Mouse (Mus musculus) heart, adult 2 months (tissue): Measurements from ENCODE around the gene 4930455H04Rik. TPM values are rescaled to one million over a fixed set of nuclear protein-coding genes. Genes with fewer than 3 reads are reported as not detected.

ENCODE experiments used
- DNase-seq, 2 experiments: peaks; one replicate each; pipeline ENCODE4 v3.0.0; 2021
- H3K27ac ChIP-seq: fragments of 200-600 bp; 2 replicates; pipeline ENCODE4 v1.8.1; 2022
- H3K27me3 ChIP-seq: fragments of 200-500 bp; 2 replicates; pipeline ENCODE4 v1.6.1; 2012; ENCODE audit warnings: mild to moderate bottlenecking, low read length, inconsistent platforms, mixed read lengths; ENCODE audit not compliant: control insufficient read depth, insufficient read depth
- H3K36me3 ChIP-seq: fragments of 200-500 bp; 2 replicates; pipeline ENCODE4 v1.6.1; 2012; ENCODE audit warnings: low read length, inconsistent platforms; ENCODE audit not compliant: control insufficient read depth, insufficient read depth
- H3K4me1 ChIP-seq: fragments of 200-500 bp; 2 replicates; pipeline ENCODE4 v1.6.1; 2011; ENCODE audit warnings: low read length; ENCODE audit not compliant: control insufficient read depth, insufficient read depth
- H3K4me3 ChIP-seq: fragments of 200-600 bp; 2 replicates; pipeline ENCODE4 v1.8.1; 2022
- H3K79me2 ChIP-seq: fragments of 200-500 bp; replicated peaks from 2 replicates; pipeline ENCODE4 v1.6.1; 2012; ENCODE audit warnings: mild to moderate bottlenecking, inconsistent platforms, low read length, moderate library complexity, mixed read lengths; ENCODE audit not compliant: control insufficient read depth, insufficient read depth
- H3K9ac ChIP-seq: fragments of 200-500 bp; 2 replicates; pipeline ENCODE4 v1.6.1; 2012; ENCODE audit warnings: low read depth, mild to moderate bottlenecking, control low read depth, inconsistent platforms, low read length, mixed read lengths
- CTCF ChIP-seq: fragments of 200-600 bp; IDR thresholded peaks from 2 replicates; pipeline ENCODE4 v1.8.1; 2022; ENCODE audit warnings: antibody characterized with exemption, mild to moderate bottlenecking, moderate library complexity
- EP300 ChIP-seq: fragments of 200-500 bp; IDR thresholded peaks from 2 replicates; pipeline ENCODE4 v1.6.1; 2011; ENCODE audit warnings: low read depth, low read length, control low read depth; ENCODE audit not compliant: insufficient read depth
- POLR2A ChIP-seq: fragments of 200-500 bp; IDR thresholded peaks from 2 replicates; pipeline ENCODE4 v1.6.1; 2011; ENCODE audit warnings: mild to moderate bottlenecking, low read depth, low read length, control low read depth; ENCODE audit not compliant: insufficient read depth
- WGBS: fragments of 180-500 bp; shearing (Covaris S2); methylation state at CpG from one replicate; pipeline ENCODE4 v1.1.7; 2018; 5-methylcytosine and 5-hydroxymethylcytosine counted together
- intact Hi-C: fragments of 180-260 bp; cut with DNase I; formaldehyde crosslinking; loops from one replicate; pipeline ENCODE4 v1.15.1; 2025
- long read RNA-seq: library from polyadenylated mRNA; stranded (forward); transcript quantifications from one replicate; pipeline ENCODE4 v2.0.0, GENCODE M21; 2021
- polyA plus RNA-seq: library from polyadenylated mRNA; depleted of rRNA; stranded (reverse); fragments of >200 nt; gene quantifications from 2 replicates; pipeline ENCODE4 v1.2.3, GENCODE M21; 2012; rRNA removed
- total RNA-seq, 2 experiments: library from RNA; stranded (reverse); gene quantifications; 2 replicates each; pipeline ENCODE4 v1.2.3; 2021

Gene 4930455H04Rik
- total RNA-seq (not detected), polyA plus RNA-seq (0.16 TPM in 1 of 2 replicates, not detected in the other)
- long read RNA-seq, result 0 reads

DNA sequence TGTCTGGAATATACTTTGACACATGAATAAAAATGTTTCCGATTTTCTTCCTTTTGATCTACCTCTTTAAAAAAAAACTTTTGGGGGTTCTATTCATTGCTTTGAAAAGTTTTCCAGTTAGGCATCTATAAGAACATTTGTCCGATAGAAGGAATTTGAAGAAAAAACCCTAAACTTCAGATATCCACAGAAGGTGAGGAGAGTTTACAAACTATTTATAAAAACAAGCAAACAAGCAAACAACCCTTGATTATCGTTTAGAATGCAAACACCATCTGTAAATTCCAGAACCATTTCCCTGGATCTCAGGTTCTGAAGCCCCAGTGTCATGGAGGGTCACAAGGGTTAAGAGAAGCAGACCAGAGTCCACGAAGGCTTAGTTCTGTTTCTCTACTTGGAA lies at the start of gene 4930455H04Rik:
TSS of gene 4930455H04Rik (plus strand) at position 301 of the 400 bp plus-strand sequence.
- DNase-seq, result no peak

DNA sequence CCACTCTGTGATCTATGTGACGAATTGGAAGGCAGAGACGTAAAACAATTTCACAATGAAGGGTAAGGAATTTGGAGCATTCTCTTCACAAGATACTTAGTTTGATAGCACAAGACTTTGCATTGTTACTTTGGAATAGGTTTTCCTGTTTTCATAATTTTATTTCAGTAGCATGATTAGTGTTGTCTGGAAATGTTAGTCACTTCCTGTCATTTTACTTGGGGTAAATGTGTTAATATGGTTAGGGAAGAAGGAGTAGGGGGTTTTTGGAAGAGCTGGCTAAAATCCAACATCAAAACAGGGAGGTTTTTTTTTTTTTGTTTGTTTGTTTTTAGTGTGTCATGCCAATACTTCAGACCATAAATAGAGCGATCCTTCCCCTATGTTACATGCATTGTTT lies 46.5 kb upstream of the 4930455H04Rik start:
- H3K36me3 ChIP-seq, result peaks cover 25% of the 10 kb centered on the region
- no peaks in the 10 kb centered on the region; the same call in 1 of the 2 replicates for H3K79me2 ChIP-seq
- H3K4me3 ChIP-seq, result no peak overlapping the region
- no peak for TF ChIP-seq POLR2A
- TF ChIP-seq EP300, result no peak
- no peak for TF ChIP-seq CTCF
- WGBS, result 42% methylated on average over 3 of the region's 3 CpGs
- intact Hi-C loops, result loop anchor here (1.0 to 5.0 kb wide), 3 partner anchors 31 to 146 kb away; no protein-coding TSS in a partner anchor
- DNase-seq, result no peak
- peaks cover 2% of the 10 kb centered on the region for H3K4me1 ChIP-seq
- H3K27ac ChIP-seq, result peak overlapping the region; percentile 50; the same call in 1 of the 2 replicates
- H3K27me3 ChIP-seq, result no peaks in the 10 kb centered on the region
- H3K9ac ChIP-seq, result no peak overlapping the region

More for the DNA sequence above, at the start of gene 4930455H04Rik:
- Histone ChIP-seq H3K4me3 (peak within 1 kb of the TSS; percentile 64), H3K79me2 (no peaks in the 10 kb centered on the region), H3K4me1 (peaks cover 10% of the 10 kb centered on the region), H3K27ac (peak within 1 kb of the TSS; percentile 94), H3K36me3 (peaks cover 12% of the 10 kb centered on the region), H3K27me3 (no peaks in the 10 kb centered on the region), H3K9ac (peak within 1 kb of the TSS; percentile 87)
- WGBS, result 23% methylated on average over 4 of the region's 4 CpGs
- no peak for TF ChIP-seq POLR2A
- TF ChIP-seq EP300, result no peak
- TF ChIP-seq CTCF, result no peak
- intact Hi-C loops, result loop anchor here (2.0 to 5.0 kb wide), 5 partner anchors 15 to 154 kb away; no protein-coding TSS in a partner anchor

DNA sequence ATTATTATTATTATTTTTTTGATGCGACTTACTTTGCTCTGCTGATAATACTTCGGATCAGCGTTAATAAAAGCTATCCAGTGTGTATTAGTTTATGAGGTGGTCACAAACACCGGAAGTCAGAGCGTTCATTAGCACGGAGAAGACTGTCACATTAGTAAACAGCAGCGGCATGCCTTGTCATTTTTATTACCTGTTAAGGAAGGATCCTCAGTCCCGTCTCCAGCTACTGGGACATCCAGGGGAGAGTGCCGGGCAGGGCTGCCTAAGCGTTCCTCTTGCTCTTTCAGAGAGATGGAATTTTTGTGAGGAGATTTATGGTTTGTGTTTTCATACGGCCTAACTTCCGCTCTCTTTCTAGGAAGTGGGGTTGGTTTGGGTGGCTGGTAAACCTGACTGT lies 45.0 kb upstream of the 4930455H04Rik start:
- Histone ChIP-seq H3K36me3 (peaks cover 32% of the 10 kb centered on the region), H3K9ac (no peak overlapping the region), H3K4me1 (peaks cover 2% of the 10 kb centered on the region), H3K27me3 (no peaks in the 10 kb centered on the region), H3K27ac (peak overlapping the region; percentile 1; the same call in 1 of the 2 replicates), H3K4me3 (no peak overlapping the region), H3K79me2 (no peaks in the 10 kb centered on the region; the same call in 1 of the 2 replicates)
- WGBS, result 88% methylated on average over 12 of the region's 12 CpGs
- intact Hi-C loops, result loop anchor here (5.0 kb wide), 2 partner anchors 99 to 144 kb away; no protein-coding TSS in a partner anchor
- DNase-seq, result no peak
- TF ChIP-seq CTCF, result no peak
- TF ChIP-seq EP300, result no peak
- no peak for TF ChIP-seq POLR2A

- 43% methylated on average over 4 of the region's 4 CpGs for WGBS
- peaks cover 2% of the 10 kb centered on the region for H3K4me1 ChIP-seq
- TF ChIP-seq POLR2A (no peak), CTCF (no peak), EP300 (peak; percentile 72)
- no peak overlapping the region for H3K9ac ChIP-seq
- H3K27me3 ChIP-seq, result no peaks in the 10 kb centered on the region
- no peak overlapping the region for H3K4me3 ChIP-seq
- DNase-seq, result peak in 1 of 2 experiments; percentile 56
- intact Hi-C loops, result no loop called here
- H3K79me2 ChIP-seq, result no peaks in the 10 kb centered on the region; the same call in 1 of the 2 replicates
- H3K36me3 ChIP-seq, result peaks cover 35% of the 10 kb centered on the region
- H3K27ac ChIP-seq, result peak overlapping the region; percentile 29
Observed at GRCm38 (mm10) chr3:116928994-116929393, 39.1 kb upstream of the 4930455H04Rik start.

DNA sequence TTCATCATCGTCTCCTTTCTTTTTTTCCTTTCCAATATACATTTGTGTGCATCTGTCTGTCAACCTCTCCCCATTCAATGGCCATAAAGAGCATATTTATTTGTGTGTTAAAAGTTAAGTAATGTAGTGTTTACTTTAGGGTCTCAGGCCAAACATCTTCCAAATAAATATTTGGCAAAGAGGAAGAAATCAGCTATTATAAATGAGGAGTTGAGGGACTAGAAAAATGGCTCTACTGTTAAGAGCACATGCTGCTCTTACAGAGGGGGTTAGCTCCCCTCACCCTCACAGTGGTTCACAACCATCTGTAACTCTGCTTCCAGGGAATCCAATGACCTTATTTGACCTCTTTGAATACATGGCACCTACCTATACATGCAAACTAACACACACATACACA lies 34.9 kb upstream of the 4930455H04Rik start:
- peaks cover 52% of the 10 kb centered on the region for H3K36me3 ChIP-seq
- 78% methylated on average over 1 of the region's 1 CpGs for WGBS
- DNase-seq, result no peak
- no peak for TF ChIP-seq EP300
- TF ChIP-seq POLR2A, result no peak
- no peak for TF ChIP-seq CTCF
- intact Hi-C loops, result no loop called here
- H3K27ac ChIP-seq, result no peak overlapping the region
- H3K4me3 ChIP-seq, result no peak overlapping the region
- peaks cover 2% of the 10 kb centered on the region; the same call in 1 of the 2 replicates for H3K79me2 ChIP-seq
- H3K27me3 ChIP-seq, result no peaks in the 10 kb centered on the region
- no peak overlapping the region for H3K9ac ChIP-seq
- H3K4me1 ChIP-seq, result peaks cover 7% of the 10 kb centered on the region
